Comparison of ENCODE assay signal across 20 mouse cellular contexts in genomic region chr11:78134344-78134743, GRCm38 (mm10). TPM values are rescaled to one million over a fixed set of nuclear protein-coding genes. Genes with fewer than 3 reads are reported as not detected.
A peak's percentile ranks its signal among the peaks of the same experiment; 100 is the strongest.
DNase-seq lines count a peak whose midpoint lies in the region; ATAC-seq lines count a peak whose summit lies in the region.
"Had no signal": no experiment of that assay in that cellular context is flagged by ENCODE, and none has a peak within 500 bp of the region (broad histone marks: within the 10 kb centered on the region; RNA-seq: fewer than 3 reads in every experiment).

No protein-coding gene starts in this region.

- no peak for ATAC-seq in liver, embryonic 13.5 days (ENCODE audit: low read depth)
- ATAC-seq: activated CD4-positive, CD25-positive, alpha-beta regulatory T cell, adult 4 months; CD4-positive, CD25-positive, alpha-beta regulatory T cell, adult 4 months; forebrain, embryonic 13.5 days; Patski had no signal

- H3K4me1 ChIP-seq in liver, embryonic 13.5 days (replicated peaks): peaks cover 82% of the 10 kb centered on the region

- no peak overlapping the region for H3K4me3 ChIP-seq in liver, embryonic 13.5 days (replicated peaks)
- H3K4me3 ChIP-seq: embryonic facial prominence, embryonic 10.5 days; forebrain, embryonic 13.5 days; heart, embryonic 12.5 days; hindbrain, embryonic 10.5 days had no signal

- no peak overlapping the region for H3K9ac ChIP-seq in liver, embryonic 13.5 days
- H3K9ac ChIP-seq: forebrain, embryonic 13.5 days; heart, embryonic 12.5 days; hindbrain, embryonic 14.5 days had no signal

- no peak overlapping the region for H3K4me2 ChIP-seq in liver, embryonic 13.5 days
- H3K4me2 ChIP-seq: forebrain, embryonic 13.5 days; heart, embryonic 12.5 days; hindbrain, embryonic 14.5 days had no signal

- no peaks in the 10 kb centered on the region for H3K9me3 ChIP-seq in liver, embryonic 13.5 days (replicated peaks)
- H3K9me3 ChIP-seq: embryonic facial prominence, embryonic 10.5 days; forebrain, embryonic 13.5 days; heart, embryonic 12.5 days; hindbrain, embryonic 10.5 days had no signal

- DNase-seq in heart, adult 11 months: peak; percentile 85
- no peak for DNase-seq in heart, adult 18-20 months
- DNase-seq in layer of hippocampus, adult 9-11 months: peak; percentile 45
- no peak for DNase-seq in layer of hippocampus, postnatal 10 days (ENCODE audit: low spot score in 2 of 2)
- DNase-seq in liver, embryonic 13.5 days: no peak
- no peak for DNase-seq in adrenal gland, postnatal 4 days (ENCODE audit: low spot score in 2 of 2)
- no peak for DNase-seq in frontal cortex, adult 2 months (ENCODE audit: extremely low spot score in 1 of 2, low spot score in 1 of 2)
- DNase-seq: adrenal gland, postnatal 14 days; B cell, adult 2 months; cerebellum, adult 2 months; cerebellum, postnatal 10 days; gastrocnemius, postnatal 10 days had no signal

- no peaks in the 10 kb centered on the region for H3K27me3 ChIP-seq in liver, embryonic 13.5 days
- H3K27me3 ChIP-seq: forebrain, embryonic 13.5 days; heart, embryonic 12.5 days; Patski had no signal

- 66% methylated on average over 3 of the region's 3 CpGs for WGBS in liver, embryonic 13.5 days (ENCODE audit: insufficient replicate concordance)

- no peaks in the 10 kb centered on the region for H3K36me3 ChIP-seq in liver, embryonic 13.5 days

- peak overlapping the region; percentile 36; the same call in 1 of the 2 replicates for H3K27ac ChIP-seq in liver, embryonic 13.5 days
- H3K27ac ChIP-seq: embryonic facial prominence, embryonic 10.5 days; forebrain, embryonic 13.5 days; hindbrain, embryonic 10.5 days; hindbrain, embryonic 14.5 days had no signal

RNA-seq across cellular contexts. Expression of gene Traf4, which starts 31.0 kb away (rescaled TPM):
- 1 to 10 TPM; 3.2 to 4.6 TPM for total RNA-seq in heart, adult 18-20 months (2021)
- 10 to 100 TPM; 47.8 to 48.9 TPM for total RNA-seq in layer of hippocampus, postnatal 10 days (2021)
- polyA plus RNA-seq in liver, embryonic 13.5 days (2015; fragmentation: Nextera tagmentation; extraction: Ambion mirVana): 28.0 and 34.6 TPM in 2 replicates
- total RNA-seq in adrenal gland, postnatal 4 days (2021): 10 to 100 TPM; 42.7 to 46.5 TPM
- polyA plus RNA-seq in frontal cortex, adult 2 months (2012; rRNA removed): 21.3 and 22.0 TPM in 2 replicates

RNA-seq across cellular contexts. Expression of gene Fam222b, which starts 39.9 kb away (rescaled TPM):
- 10 to 100 TPM; 11.7 to 12.5 TPM for total RNA-seq in heart, adult 18-20 months (2021)
- total RNA-seq in layer of hippocampus, postnatal 10 days (2021): 10 to 100 TPM; 24.3 to 27.0 TPM
- 3.7 and 5.5 TPM in 2 replicates for polyA plus RNA-seq in liver, embryonic 13.5 days (2015; fragmentation: Nextera tagmentation; extraction: Ambion mirVana)
- total RNA-seq in adrenal gland, postnatal 4 days (2021): 10 to 100 TPM; 20.3 to 22.1 TPM
- 22.9 and 27.1 TPM in 2 replicates for polyA plus RNA-seq in frontal cortex, adult 2 months (2012; rRNA removed)

RNA-seq across cellular contexts. Expression of gene Nek8, which starts 42.1 kb away (rescaled TPM):
- 1 to 10 TPM; 1.7 to 2.6 TPM for total RNA-seq in heart, adult 18-20 months (2021)
- total RNA-seq in layer of hippocampus, postnatal 10 days (2021): 1 to 10 TPM; 6.2 to 6.4 TPM
- 8.9 and 9.2 TPM in 2 replicates for polyA plus RNA-seq in liver, embryonic 13.5 days (2015; fragmentation: Nextera tagmentation; extraction: Ambion mirVana)
- total RNA-seq in adrenal gland, postnatal 4 days (2021): 10 to 100 TPM; 16.3 to 16.5 TPM
- polyA plus RNA-seq in frontal cortex, adult 2 months (2012; rRNA removed): 5.7 and 7.1 TPM in 2 replicates

RNA-seq across cellular contexts. Expression of gene Tlcd1, which starts 42.2 kb away (rescaled TPM):
- 10 to 100 TPM in 1 of 2 experiments, 1 to 10 TPM in 1; 3.2 to 10.6 TPM for total RNA-seq in heart, adult 18-20 months (2021)
- 10 to 100 TPM; 37.0 to 38.8 TPM for total RNA-seq in layer of hippocampus, postnatal 10 days (2021)
- polyA plus RNA-seq in liver, embryonic 13.5 days (2015; fragmentation: Nextera tagmentation; extraction: Ambion mirVana): 50.3 and 54.3 TPM in 2 replicates
- 10 to 100 TPM; 45.2 to 46.9 TPM for total RNA-seq in adrenal gland, postnatal 4 days (2021)
- polyA plus RNA-seq in frontal cortex, adult 2 months (2012; rRNA removed): 74.4 and 74.7 TPM in 2 replicates

RNA-seq across cellular contexts. Expression of gene Rpl23a, which starts 49.0 kb away (rescaled TPM):
- total RNA-seq in heart, adult 18-20 months (2021): 100 to 1,000 TPM; 866 to 935 TPM
- total RNA-seq in layer of hippocampus, postnatal 10 days (2021): 100 to 1,000 TPM; 878 to 942 TPM
- polyA plus RNA-seq in liver, embryonic 13.5 days (2015; fragmentation: Nextera tagmentation; extraction: Ambion mirVana): 1,033 and 1,075 TPM in 2 replicates
- 1,000 to 10,000 TPM; 2,039 to 2,132 TPM for total RNA-seq in adrenal gland, postnatal 4 days (2021)
- polyA plus RNA-seq in frontal cortex, adult 2 months (2012; rRNA removed): 1,050 and 1,099 TPM in 2 replicates

Comparison
In these comparisons a context has a peak if more than half of its experiments do, and no peak if none do; other contexts are left out.
1. DNase-seq: peak in heart, adult 11 months (single experiment) and layer of hippocampus, adult 9-11 months (single experiment); none in heart, adult 18-20 months (0 of 2), layer of hippocampus, postnatal 10 days (0 of 2), liver, embryonic 13.5 days (single experiment), adrenal gland, postnatal 4 days (0 of 2) and frontal cortex, adult 2 months (0 of 2).
2. RNA of gene Traf4, which starts 31.0 kb away (total RNA-seq): 47.8 to 48.9 TPM in layer of hippocampus, postnatal 10 days and 42.7 to 46.5 TPM in adrenal gland, postnatal 4 days; 3.2 to 4.6 TPM in heart, adult 18-20 months; every median in the first group is over 4 times any median in the second.